Mouse (Mus musculus) retina, adult 2 months (tissue): ENCODE measurements around the gene Clasp1.
"Not testable (repeated sequence)": the region's sequence is repeated elsewhere in the genome, so short reads cannot be mapped to it uniquely, and the experiment has no call there.

Experiments
- DNase-seq: peaks from one replicate; pipeline ENCODE4 v3.0.0-alpha.2; 2012; ENCODE audit warnings: low read depth, low spot score

Gene Clasp1

GRCm38 (mm10) chr1:118580174-118580702, 191.4 kb downstream of the Clasp1 start:
- no peak for DNase-seq

- no peak for DNase-seq
Observed at GRCm38 (mm10) chr1:118581179-118581578, 192.3 kb downstream of the Clasp1 start.

- DNase-seq: no peak
Observed at GRCm38 (mm10) chr1:118589721-118590120, 200.9 kb downstream of the Clasp1 start.

GRCm38 (mm10) chr1:118592933-118593332, 204.1 kb downstream of the Clasp1 start:
- DNase-seq: no peak

- no peak for DNase-seq
Observed at GRCm38 (mm10) chr1:118595395-118595794, 206.5 kb downstream of the Clasp1 start.

GRCm38 (mm10) chr1:118597475-118598213, 208.8 kb downstream of the Clasp1 start:
- no peak for DNase-seq

GRCm38 (mm10) chr1:118598339-118598738, 209.5 kb downstream of the Clasp1 start:
- no peak for DNase-seq

- no peak for DNase-seq
Observed at GRCm38 (mm10) chr1:118613631-118614183, 224.8 kb downstream of the Clasp1 start.

GRCm38 (mm10) chr1:118621055-118621454, 232.2 kb downstream of the Clasp1 start:
- DNase-seq: not testable (repeated sequence)

GRCm38 (mm10) chr1:118622857-118623256, 234.0 kb downstream of the Clasp1 start:
- DNase-seq: no peak

- DNase-seq: no peak
Observed at GRCm38 (mm10) chr1:118625461-118625860, 236.6 kb downstream of the Clasp1 start.

- no peak for DNase-seq
Observed at GRCm38 (mm10) chr1:118625921-118626320, 237.1 kb downstream of the Clasp1 start.

- no peak for DNase-seq
Observed at GRCm38 (mm10) chr1:118626452-118626851, 237.6 kb downstream of the Clasp1 start.

GRCm38 (mm10) chr1:118627781-118628464, 239.1 kb downstream of the Clasp1 start, which contains the start of gene Tfcp2l1:
Gene Tfcp2l1 (plus strand): TSS chr1:118627945.
- DNase-seq: peak; percentile 8

GRCm38 (mm10) chr1:118633415-118633980, 244.6 kb downstream of the Clasp1 start:
- no peak for DNase-seq

GRCm38 (mm10) chr1:118642296-118642999, 253.6 kb downstream of the Clasp1 start:
- no peak for DNase-seq

- no peak for DNase-seq
Observed at GRCm38 (mm10) chr1:118643138-118643979, 254.5 kb downstream of the Clasp1 start.

GRCm38 (mm10) chr1:118645701-118646100, 256.8 kb downstream of the Clasp1 start:
- no peak for DNase-seq

GRCm38 (mm10) chr1:118648015-118648414, 259.2 kb downstream of the Clasp1 start:
- no peak for DNase-seq
